Mouse (Mus musculus) B cell, adult 2 months (primary cell): ENCODE results near the gene Samd4.

Experiments used
- DNase-seq, 2 experiments: peaks; one replicate each; pipeline ENCODE4 v3.0.0; 2022

The Samd4 gene

DNA sequence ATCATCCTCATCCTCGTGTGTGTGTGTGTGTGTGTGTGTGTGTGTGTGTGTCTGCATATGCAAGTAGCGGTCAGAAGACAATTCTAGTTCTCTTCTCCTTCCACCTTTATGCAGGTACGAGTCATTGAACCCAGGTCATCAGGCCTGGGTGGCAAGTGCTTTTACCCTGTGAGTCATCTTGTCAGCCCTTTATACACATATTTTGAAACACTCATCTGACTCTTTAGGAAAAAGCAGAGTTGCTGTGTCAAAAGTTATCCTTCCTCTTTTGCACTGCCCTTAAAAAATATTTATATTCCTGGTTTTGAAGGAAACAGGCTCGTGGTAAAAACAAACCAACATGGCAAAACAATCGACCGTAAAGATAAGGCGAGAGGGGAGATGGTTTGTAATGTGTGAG lies 29.8 kb downstream of the Samd4 start:
- DNase-seq, result no peak

DNA sequence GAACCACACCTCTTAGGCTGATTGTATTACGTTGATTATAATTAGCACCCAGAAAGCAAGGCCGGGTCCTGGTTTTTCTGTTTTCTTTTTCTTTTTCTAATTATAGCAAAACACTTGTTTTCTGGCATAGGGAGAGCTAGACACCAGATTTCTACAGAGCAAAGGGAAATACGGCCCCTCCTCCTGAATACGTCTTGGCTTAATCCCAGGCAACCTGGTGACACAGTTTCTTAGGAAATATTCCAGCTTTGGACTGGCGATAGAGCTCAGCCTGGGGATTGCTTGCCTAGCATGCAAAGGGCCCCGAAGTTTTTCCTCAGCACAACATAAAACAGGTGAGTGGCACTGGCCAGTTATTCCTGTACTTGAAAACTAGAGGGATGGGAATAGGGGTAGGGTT lies 31.7 kb downstream of the Samd4 start:
- DNase-seq, result no peak

DNA sequence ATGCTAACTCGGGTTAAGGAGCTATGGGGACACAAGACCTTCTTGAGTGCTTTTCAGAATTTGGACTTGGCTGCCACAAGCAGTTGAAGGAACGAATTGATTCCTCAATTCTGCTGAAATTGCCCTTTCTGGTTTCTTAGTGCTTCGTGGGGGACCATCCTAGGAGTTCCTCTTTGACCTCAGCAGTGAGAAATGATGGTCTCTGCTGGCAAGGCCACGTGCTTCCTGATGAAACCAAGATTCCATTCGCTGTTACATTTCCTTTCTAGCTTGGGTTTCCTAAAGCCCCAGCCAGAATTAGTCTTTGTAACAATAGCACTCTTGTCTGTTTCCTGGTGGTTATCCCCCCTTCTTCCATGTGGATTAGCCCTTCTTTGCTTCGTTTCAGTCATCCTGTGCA lies 32.9 kb downstream of the Samd4 start:
- no peak for DNase-seq

DNA sequence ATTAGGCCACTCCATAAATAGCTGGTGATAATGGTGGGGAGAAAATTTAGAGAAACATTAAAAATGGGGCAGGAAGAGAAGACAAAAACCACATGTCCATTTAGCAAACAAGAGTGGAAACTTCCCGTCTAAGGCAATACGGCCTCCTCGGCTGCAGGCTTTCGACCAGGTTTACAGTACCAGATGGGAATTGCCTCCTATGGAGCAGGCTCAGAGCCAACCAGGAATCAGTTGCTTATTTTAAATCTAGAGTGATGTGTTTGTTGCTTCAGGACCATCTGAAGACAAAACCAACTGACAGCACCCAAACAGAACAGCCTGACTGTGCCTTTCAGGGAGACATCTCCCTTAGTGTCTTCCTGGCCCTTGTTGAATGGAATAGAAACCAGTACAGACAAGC lies 33.9 kb downstream of the Samd4 start:
- no peak for DNase-seq

DNA sequence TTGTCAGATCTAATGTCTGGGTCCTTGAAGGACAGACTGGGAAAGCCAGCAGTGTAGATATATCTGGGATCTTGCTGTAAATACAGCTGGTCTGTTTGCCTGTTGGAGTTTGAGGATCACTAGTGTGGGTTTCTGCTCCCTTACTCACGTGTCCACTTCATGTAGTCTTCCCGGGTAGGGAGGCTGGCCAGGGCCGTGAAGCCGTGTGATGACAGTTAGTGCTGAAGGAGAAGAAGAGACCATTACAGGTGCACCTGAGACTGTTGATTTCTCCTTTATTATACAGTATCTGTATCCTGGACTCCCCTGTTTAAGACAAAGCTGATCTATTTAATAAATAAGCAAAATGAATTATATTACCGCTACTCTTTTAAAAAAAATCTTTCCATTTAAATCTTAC lies 34.5 kb downstream of the Samd4 start:
- no peak for DNase-seq

DNA sequence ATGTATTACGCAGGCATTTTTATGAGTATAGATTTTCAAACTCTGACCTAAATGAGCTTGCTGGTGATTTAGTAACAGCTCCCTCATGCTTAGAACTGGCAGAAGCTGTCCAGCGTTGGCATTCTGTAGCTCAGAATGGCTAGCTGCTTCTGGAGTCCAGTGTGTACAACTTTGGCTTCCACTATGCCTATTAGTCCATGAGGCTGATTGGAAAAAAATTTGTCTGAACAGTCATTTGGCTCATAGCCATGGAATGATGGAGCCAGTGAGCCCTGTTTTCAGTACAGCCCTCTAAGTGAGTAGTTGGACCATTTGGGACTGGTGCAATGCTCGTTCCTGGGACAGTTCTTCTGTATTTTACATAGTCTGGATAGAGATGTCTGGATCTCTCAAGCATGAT lies 34.9 kb downstream of the Samd4 start:
- DNase-seq, result no peak

DNA sequence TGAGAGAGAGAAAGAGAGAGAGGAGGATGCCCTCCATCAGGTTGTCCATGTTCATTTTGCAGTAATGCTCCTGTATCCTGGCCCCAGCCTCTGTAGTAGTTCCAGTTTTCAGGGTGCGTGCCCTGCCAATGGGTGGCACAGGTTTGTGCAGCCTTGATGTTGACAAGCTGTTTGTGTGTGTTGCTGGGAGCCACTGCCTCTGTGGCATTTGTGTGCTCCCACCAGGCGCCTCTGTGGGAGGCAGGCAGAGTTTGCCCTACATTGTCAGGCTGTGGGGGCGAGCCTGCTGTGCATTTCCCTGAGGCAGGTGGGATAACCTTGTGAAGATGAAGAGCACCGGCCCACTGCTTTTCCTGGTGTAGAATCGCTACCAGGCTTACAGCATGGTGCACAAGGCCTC lies 37.8 kb downstream of the Samd4 start:
- no peak for DNase-seq

DNA sequence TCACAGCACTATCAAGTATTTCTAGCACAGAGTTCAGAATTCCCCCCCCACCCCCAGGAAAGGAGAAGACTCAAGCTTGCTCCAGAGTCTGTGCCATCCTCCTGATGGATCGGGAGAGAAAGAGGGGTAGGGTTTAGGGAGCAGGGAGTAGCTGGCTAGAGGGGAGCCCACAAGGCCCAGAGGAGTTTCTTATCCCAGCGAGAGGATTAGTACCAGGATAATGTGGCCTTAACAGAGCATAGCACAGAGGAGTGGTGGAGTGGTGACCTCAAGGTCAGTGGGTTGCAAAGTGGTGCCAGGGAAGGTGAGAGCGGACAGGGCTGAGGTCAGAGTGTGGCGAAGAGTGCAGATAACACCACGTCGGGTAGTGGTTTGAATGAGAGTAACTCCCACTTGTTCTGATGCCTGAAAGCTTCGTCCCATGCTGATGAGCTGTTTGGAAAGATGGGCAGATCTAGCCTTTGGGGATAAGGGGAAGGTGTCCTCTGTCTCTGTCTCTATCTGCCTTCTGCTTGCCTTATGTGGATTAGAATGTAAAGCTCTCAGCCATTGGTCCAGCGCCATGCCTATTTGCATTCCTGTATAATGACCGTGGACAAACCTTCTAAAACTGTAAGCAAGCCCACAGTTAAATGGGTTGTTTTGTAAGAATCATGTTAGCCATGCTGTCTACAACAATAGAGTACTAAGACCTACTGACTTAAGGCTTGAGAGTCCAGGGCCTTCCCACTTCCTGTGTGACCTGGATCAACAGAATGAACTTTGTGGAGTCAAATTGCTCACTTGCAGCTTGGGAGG lies 38.7 kb downstream of the Samd4 start:
- DNase-seq, result no peak

DNA sequence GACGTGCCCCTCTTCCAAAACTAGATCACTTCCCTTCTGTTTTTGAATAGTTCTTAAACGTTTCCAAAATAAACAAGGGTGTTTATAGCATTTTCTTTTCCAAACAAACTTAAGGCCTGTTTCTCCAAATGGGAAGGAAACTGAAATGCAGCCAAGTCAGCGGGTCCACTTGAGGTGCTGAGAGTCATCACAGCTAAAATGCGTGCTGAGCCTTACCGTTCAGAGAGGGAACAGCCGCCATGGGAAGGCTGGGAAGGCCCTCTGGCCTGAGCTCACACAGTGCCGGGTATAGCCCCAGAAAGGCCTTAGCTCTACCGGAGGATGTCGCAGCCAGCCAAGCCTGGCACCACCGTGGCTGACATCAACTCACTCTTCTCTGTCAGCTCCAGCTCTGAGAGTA lies 41.3 kb downstream of the Samd4 start:
- no peak for DNase-seq

DNA sequence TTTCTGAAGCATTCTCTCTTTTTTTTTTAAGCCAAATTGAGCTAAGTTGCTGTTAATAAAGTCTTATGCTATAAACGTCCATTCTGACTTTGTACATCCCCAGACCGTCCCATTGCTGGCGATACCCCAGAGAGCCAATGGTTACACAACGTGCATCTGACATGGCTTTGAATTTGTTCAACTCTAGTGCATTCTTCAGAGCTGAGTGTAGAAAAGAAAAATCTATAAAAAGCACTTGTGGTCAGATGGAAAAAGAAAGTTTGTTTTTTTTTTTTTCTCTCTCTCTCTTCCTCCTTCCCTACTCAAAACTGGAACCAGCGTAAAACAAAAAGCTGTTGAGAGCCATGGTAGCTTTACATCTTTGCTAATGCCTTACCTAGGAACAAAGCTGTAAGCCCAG lies 41.8 kb downstream of the Samd4 start:
- no peak for DNase-seq

DNA sequence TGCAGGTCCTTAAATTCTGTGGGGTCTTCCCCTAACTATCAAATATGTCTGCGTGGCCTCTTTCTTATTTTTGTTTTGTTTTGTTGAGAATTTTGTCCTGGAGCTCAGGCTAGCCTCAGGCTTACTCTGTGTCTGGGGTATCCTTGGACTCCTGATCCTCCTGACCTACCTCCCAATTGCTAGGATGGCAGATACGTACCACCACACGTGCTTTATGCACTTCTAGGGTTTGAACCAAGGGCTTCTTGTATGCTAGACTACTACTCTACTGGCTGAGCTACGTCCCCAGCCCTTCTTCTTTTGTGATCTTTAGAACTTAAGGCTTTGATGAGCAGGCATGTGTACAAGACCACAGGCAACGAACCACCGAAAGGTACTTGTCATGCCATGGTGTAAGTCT lies 45.9 kb downstream of the Samd4 start:
- DNase-seq, result no peak

DNA sequence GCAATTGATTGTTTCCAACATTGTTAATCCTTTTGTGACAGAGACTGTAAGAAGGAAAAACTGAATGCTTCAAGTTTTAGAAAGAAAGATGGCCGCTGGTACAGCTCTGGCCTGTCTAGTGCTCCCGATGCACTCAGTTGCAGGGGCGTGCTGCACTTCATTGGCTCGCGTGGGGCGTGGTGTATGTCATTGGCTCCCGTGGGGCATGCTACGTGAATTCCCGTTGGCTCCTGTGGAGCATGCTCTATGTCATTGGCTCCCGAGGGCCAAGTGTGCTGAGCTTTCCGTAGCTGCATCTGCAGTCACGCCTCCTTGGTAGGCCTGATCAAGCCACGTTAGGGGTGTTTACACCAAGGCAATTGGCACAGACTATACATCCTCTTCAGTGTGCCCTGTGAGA lies 49.5 kb downstream of the Samd4 start:
- DNase-seq, result no peak

DNA sequence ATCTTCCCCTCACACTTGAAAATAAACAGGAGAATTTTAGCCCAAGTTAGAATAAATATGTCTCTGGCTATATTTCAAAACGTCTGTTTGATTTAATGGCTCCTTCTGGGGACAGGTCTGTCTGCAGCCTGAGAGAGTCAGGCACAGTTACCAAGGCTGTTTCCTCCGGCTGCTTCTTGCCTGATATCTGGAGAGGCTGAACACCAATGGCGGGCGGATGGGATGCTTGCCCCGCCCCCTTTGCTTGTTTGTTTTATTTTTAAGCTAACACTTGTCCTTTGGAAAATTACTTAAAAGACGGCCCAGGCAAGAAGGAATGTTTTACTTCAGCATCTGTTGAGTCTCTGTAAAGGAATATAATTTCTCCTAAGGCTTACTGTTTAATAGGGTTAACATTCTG lies 50.1 kb downstream of the Samd4 start:
- no peak for DNase-seq

DNA sequence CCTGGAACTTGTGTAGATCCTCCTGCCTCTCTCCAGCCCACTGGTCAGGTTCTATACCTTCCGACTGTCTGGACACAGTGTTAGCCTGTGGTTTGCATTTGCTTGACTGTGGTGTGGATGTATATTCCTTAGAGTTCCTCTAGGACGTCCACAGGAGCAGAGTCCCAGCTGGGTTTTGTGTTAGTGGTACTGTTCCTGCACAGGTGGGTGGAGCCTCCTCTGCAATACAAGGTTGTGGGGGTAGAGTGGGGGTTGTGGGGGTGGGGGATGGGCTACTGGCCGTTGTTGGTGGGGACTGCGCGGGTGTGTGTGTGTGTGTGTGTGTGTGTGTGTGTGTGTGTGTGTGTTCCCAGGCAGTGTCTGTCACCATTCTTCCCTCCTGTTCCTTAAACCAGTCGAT lies 58.4 kb downstream of the Samd4 start:
- DNase-seq, result no peak

DNA sequence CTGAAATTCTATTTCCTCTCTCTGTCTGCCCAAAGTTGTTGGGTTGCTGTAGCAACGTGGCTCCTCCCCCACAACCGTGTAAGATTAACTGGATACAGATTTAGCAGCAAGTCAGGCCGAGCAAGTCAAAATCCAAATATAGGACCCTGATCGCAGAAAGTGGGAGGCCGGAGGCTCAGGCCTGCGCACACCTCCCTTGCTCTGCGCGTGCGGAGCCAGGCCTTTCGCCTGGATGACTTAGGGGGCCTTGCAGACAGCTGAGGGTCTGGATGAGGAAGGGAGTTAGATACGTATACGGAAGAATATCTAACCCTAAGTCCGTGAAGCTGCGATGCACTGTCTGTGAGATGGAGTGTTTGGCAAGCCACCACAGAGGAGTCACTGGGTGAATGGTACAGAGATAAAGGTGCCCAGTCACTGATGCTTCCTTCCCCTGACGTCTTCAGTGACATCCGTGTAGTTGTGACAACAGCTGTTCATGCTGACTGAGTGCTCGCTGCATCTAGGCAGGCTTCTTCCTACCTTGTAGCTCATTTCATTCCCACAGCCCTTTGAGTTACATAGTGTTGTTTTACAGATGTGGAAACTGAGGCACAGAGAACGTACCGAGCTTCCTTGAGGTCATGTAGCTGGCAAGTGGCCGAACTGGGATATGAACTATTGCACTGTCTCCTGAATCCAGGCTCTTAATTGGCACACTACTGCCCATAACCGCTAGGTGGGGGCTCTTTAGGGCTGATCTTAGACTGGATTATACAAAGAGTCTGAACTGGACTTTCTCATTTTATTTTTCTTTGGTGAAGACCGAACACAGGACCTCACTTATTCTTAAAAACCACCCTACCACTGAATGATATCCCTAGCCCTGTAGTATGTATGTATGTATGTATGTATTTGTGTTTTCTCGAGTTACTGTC lies 59.5 kb downstream of the Samd4 start:
- DNase-seq, result no peak

DNA sequence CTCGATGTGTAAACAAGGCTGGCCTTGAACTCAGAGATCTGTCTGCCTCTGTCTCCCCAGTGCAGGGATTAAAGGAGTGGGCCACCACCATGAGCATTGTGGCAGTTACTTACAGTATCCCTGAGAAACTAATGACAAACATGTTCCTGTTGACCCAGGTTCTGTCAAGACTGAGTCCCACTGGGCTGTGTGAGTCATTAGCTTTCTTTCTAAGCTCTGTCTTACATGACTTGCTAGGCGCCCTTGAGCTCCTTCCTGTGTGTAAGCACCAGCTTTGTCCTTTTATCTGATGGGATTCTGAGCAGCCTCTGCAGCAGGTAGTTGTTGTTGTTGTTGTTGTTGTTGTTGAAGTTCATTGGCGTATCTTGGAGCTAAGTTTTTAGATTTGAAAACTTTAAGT lies 61.8 kb downstream of the Samd4 start:
- DNase-seq, result no peak

DNA sequence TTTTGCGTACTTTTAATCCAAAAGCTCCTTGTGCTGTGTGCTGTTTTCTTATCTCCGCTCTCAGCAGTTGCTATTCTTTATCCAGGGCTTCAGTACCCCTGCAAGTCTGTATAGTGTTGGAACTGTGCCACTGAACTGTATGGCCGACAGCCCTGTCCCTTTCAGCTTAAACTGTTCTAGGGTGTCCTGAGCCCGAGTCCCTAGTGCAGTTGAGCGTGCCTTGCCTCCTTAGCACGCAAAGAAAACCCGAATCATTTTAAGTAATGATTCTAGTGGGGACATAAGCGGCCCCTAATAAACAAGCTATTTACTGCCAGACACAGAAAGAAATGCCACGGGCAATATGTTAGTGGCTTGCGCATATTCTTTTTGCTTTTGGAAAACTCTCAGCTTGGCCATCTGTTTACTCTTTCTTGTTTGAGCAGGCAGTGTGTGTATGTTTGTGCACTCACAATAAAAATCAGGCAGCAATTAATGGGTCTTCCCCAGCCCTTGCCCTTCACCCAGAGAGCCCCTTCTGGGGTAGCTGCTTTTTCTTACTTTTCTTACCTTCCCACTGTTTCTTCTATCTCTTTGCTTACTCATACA lies 63.3 kb downstream of the Samd4 start:
- no peak for DNase-seq

DNA sequence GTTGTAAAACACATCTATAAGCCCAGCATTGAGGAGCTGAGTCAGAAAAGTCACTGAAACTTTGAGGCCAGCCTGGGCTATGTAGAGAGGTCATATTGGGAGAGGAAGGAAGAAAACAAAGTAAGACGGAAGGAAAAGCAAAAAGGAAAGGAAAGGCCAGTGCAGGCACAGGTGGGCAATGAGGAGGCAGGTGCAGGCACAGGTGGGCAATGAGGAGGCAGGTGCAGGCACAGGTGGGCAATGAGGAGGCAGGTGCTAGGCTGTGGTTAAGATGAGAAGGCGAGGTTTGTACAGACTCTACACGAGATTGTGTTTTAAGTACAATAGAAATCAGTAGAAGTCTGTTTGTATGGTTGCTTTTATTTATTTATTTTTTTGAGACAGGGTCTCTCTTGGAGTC lies 65.0 kb downstream of the Samd4 start:
- DNase-seq, result no peak

DNA sequence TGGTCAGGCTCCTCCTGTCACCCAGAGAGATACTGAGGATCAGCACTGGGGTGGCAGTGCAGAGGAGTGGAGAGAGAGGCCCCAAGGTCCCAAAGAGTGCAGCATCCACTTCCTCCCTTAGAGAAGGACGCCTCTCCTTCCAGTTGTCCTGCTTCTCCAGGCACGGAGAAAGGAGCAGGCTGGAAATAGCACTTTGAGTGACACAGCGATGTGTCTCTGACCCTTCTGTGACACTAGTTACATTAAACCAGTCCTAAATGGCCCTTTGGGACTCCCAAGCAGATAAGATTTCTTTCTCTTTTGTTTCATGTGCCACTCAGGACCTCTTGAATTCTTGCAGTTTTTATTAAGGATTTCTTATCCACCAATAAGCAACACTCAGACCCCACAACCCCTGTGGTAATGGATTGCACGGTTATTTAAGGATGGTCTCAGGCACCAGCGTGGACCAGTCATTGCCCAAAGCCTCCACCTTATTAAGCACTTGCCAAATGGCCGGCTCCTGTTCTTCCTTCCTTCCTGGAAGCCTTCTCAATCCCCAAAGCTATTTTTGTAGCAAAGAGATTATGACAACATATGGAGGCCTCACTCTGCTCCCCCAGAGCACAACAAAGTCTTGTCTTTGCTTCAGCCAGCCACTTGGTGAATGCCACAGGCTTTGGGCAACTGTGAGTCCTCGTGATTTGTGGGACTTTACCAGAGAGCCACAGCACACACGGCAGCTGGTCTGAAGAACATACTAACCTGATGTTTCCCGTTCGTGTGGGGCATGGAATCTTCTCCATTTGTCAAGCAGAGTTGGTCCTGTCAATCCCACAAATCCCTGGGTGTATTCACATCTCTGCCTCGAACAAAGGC lies 68.1 kb downstream of the Samd4 start:
- no peak for DNase-seq

DNA sequence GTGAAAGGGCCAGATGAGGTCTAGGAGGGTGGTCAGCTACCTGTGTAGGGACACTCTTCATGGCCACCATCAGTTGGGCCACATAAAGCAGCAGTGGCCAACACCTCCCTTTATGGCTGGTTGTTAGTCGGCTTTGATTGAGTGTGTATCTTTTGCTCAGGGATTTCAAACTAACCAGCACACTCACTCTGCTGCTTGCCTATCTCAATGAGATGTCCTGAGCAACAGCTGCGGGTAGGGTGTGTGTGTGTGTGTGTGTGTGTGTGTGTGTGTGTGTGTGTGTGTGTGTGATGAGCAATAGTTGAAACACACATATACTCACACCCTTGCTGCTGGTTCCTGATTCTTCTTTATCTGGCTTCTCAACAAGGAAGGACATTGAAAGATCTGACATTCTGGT lies 69.6 kb downstream of the Samd4 start:
- no peak for DNase-seq

DNA sequence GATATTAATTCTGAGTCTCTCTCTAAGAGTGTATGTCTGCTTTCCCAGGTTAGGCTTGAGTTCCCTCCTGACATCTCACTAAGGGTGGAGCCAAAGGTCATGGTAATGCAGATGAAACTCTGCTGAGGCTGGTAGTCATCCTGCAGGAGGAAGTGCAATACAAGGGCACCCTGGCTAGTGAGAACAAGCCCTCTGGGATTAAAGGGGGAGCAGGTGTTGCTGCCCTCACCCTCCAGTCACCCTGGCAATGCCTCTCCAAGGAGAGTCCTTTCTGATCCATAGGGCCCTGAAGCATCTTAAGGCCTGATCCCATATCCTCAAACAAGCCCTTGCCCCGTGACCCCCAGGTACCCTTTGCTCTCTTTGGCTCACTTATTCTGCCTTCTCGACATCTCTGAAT lies 72.5 kb downstream of the Samd4 start:
- no peak for DNase-seq

DNA sequence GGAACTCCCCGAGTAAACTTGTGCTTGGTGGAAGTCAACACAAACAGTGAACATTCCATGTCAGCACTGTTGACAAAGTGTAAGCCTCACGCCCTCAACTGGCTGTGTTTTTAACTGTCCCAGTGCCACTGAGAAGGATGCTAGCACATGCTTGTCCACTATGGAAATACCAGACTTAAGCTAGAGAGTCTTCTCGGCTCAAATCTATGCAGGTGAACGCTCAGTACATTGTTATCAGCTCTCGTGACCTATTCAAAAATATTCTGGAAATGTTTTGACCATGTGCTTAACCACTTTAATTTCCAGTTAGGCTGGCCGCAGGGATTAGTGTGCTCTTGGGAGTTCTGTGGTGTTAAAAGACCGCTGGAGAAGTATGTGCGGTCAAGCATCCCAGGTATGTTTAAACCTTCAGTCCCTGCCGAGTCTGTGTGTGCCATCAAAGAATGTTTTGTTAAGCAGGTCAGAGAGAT lies 73.0 kb downstream of the Samd4 start:
- no peak for DNase-seq

DNA sequence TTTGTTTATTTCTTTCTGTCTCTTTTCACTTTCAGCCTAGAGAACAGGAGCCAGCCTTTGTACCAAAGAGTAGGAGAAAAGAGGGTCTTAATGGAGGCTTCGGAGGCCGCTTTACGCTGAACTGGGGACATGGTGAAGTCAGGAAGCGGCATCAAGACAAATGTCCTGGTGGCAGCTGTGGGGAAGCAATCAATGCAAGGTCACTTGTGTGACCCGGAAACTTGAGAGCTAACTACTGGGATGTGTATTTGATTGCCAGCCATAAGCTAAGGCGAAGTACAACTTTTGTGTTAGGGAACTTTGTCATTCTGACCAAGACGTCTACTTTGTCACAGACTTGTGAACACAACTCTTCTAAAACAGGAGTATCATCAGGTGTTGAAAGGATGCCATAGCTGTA lies 73.5 kb downstream of the Samd4 start:
- DNase-seq, result no peak
